ENCODE assay signal across 22 mouse cellular contexts in genomic region chr7:34892845-34893244, GRCm38 (mm10). TPM values are rescaled to one million over a fixed set of nuclear protein-coding genes. Genes with fewer than 3 reads are reported as not detected.
DNase-seq lines count a peak whose midpoint lies in the region; ATAC-seq and TF ChIP-seq lines count a peak whose summit lies in the region.
"Had no signal": no experiment of that assay in that cellular context is flagged by ENCODE, and none has a peak within 500 bp of the region (broad histone marks: within the 10 kb centered on the region; RNA-seq: fewer than 3 reads in every experiment).

No protein-coding gene starts in this region.

- H3K4me3 ChIP-seq in forebrain, postnatal 0 days (ENCODE audit: low read depth, low read length), result no peak overlapping the region
- no peak overlapping the region for H3K4me3 ChIP-seq in forebrain, embryonic 11.5 days (ENCODE audit: low read depth, low read length)
- no peak overlapping the region for H3K4me3 ChIP-seq in midbrain, embryonic 11.5 days (ENCODE audit: low read depth, low read length)
- H3K4me3 ChIP-seq in midbrain, embryonic 10.5 days, result no peak overlapping the region
- no peak overlapping the region for H3K4me3 ChIP-seq in kidney, embryonic 15.5 days (replicated peaks)
- H3K4me3 ChIP-seq: forebrain, embryonic 10.5 days; heart, embryonic 12.5 days; heart, embryonic 15.5 days; hindbrain, embryonic 12.5 days; hindbrain, embryonic 15.5 days had no signal

- H3K27me3 ChIP-seq in forebrain, postnatal 0 days (ENCODE audit: insufficient read depth, low read length), result no peaks in the 10 kb centered on the region
- no peaks in the 10 kb centered on the region for H3K27me3 ChIP-seq in forebrain, embryonic 11.5 days (ENCODE audit: control insufficient read depth, insufficient read depth, low read length)
- no peaks in the 10 kb centered on the region for H3K27me3 ChIP-seq in midbrain, embryonic 11.5 days (ENCODE audit: control insufficient read depth, insufficient read depth, low read length)
- no peaks in the 10 kb centered on the region for H3K27me3 ChIP-seq in midbrain, embryonic 10.5 days (ENCODE audit: low read depth, poor library complexity, severe bottlenecking)
- H3K27me3 ChIP-seq in kidney, embryonic 15.5 days, result no peaks in the 10 kb centered on the region
- H3K27me3 ChIP-seq: heart, embryonic 12.5 days; heart, embryonic 15.5 days; hindbrain, embryonic 12.5 days; hindbrain, embryonic 15.5 days had no signal

- H3K4me1 ChIP-seq in forebrain, postnatal 0 days (ENCODE audit: insufficient read depth), result 0 out of 2 replicates have a peak, but pooled peaks cover 3% of the 10 kb centered on the region
- H3K4me1 ChIP-seq in forebrain, embryonic 11.5 days (replicated peaks; ENCODE audit: control insufficient read depth, insufficient read depth, low read length), result no peaks in the 10 kb centered on the region; the same call in 1 of the 2 replicates
- H3K4me1 ChIP-seq in midbrain, embryonic 11.5 days (ENCODE audit: control insufficient read depth, insufficient read depth, low read length), result peaks cover 3% of the 10 kb centered on the region; the same call in 1 of the 2 replicates
- peaks cover 21% of the 10 kb centered on the region for H3K4me1 ChIP-seq in midbrain, embryonic 10.5 days
- H3K4me1 ChIP-seq in kidney, embryonic 15.5 days, result peaks cover 11% of the 10 kb centered on the region

- no peaks in the 10 kb centered on the region for H3K36me3 ChIP-seq in forebrain, postnatal 0 days (ENCODE audit: insufficient read depth)
- no peaks in the 10 kb centered on the region for H3K36me3 ChIP-seq in forebrain, embryonic 11.5 days (ENCODE audit: control insufficient read depth, insufficient read depth, low read length)
- no peaks in the 10 kb centered on the region for H3K36me3 ChIP-seq in midbrain, embryonic 11.5 days (ENCODE audit: control insufficient read depth, insufficient read depth, low read length)
- H3K36me3 ChIP-seq in midbrain, embryonic 10.5 days, result no peaks in the 10 kb centered on the region
- no peaks in the 10 kb centered on the region for H3K36me3 ChIP-seq in kidney, embryonic 15.5 days
- H3K36me3 ChIP-seq: forebrain, embryonic 10.5 days; heart, embryonic 12.5 days; heart, embryonic 15.5 days; hindbrain, embryonic 12.5 days; hindbrain, embryonic 15.5 days had no signal

- H3K9ac ChIP-seq in forebrain, postnatal 0 days, result no peak overlapping the region
- no peak overlapping the region for H3K9ac ChIP-seq in forebrain, embryonic 11.5 days (ENCODE audit: low read length)
- no peak overlapping the region for H3K9ac ChIP-seq in midbrain, embryonic 11.5 days (ENCODE audit: low read length)
- H3K9ac ChIP-seq in kidney, embryonic 15.5 days, result no peak overlapping the region
- H3K9ac ChIP-seq: heart, embryonic 12.5 days; heart, embryonic 15.5 days; hindbrain, embryonic 12.5 days; hindbrain, embryonic 15.5 days had no signal

- WGBS in forebrain, postnatal 0 days, result 97% methylated on average over 1 of the region's 1 CpGs
- WGBS in forebrain, embryonic 11.5 days, result 90% methylated on average over 1 of the region's 1 CpGs
- 100% methylated on average over 1 of the region's 1 CpGs for WGBS in midbrain, embryonic 11.5 days
- 85% methylated on average over 1 of the region's 1 CpGs for WGBS in midbrain, embryonic 10.5 days
- 86% methylated on average over 1 of the region's 1 CpGs for WGBS in kidney, embryonic 15.5 days

- H3K27ac ChIP-seq in forebrain, postnatal 0 days (ENCODE audit: low read depth, low read length), result no peak overlapping the region
- no peak overlapping the region for H3K27ac ChIP-seq in forebrain, embryonic 11.5 days (ENCODE audit: low read depth, low read length)
- H3K27ac ChIP-seq in midbrain, embryonic 11.5 days (ENCODE audit: low read depth, low read length), result no peak overlapping the region
- H3K27ac ChIP-seq in midbrain, embryonic 10.5 days (replicated peaks), result no peak overlapping the region
- no peak overlapping the region for H3K27ac ChIP-seq in kidney, embryonic 15.5 days
- H3K27ac ChIP-seq: forebrain, embryonic 10.5 days; heart, embryonic 15.5 days; hindbrain, embryonic 12.5 days; hindbrain, embryonic 15.5 days had no signal

- no peaks in the 10 kb centered on the region for H3K9me3 ChIP-seq in forebrain, postnatal 0 days (ENCODE audit: low read length)
- no peaks in the 10 kb centered on the region for H3K9me3 ChIP-seq in forebrain, embryonic 11.5 days (ENCODE audit: control insufficient read depth, low read length)
- H3K9me3 ChIP-seq in midbrain, embryonic 11.5 days (ENCODE audit: control insufficient read depth, low read length), result no peaks in the 10 kb centered on the region
- peaks cover 4% of the 10 kb centered on the region; the same call in 1 of the 2 replicates for H3K9me3 ChIP-seq in midbrain, embryonic 10.5 days (replicated peaks)
- H3K9me3 ChIP-seq in kidney, embryonic 15.5 days (replicated peaks), result no peaks in the 10 kb centered on the region
- H3K9me3 ChIP-seq: heart, embryonic 15.5 days; hindbrain, embryonic 15.5 days had no signal

- TF ChIP-seq CTCF in forebrain, postnatal 0 days (IDR thresholded peaks at IDR 0.05; ENCODE audit: low read depth), result 0 out of 2 replicates have a peak, but pooled peaks have one; percentile 3

- no peak for ATAC-seq in forebrain, postnatal 0 days
- no peak for ATAC-seq in forebrain, embryonic 11.5 days (replicated peaks; ENCODE audit: low FRiP score)
- ATAC-seq in midbrain, embryonic 11.5 days (ENCODE audit: low FRiP score), result no peak
- ATAC-seq in kidney, embryonic 15.5 days (replicated peaks; ENCODE audit: low FRiP score), result no peak
- ATAC-seq: forebrain, embryonic 14.5 days had no signal

- H3K4me2 ChIP-seq in forebrain, postnatal 0 days (ENCODE audit: low read depth), result no peak overlapping the region
- no peak overlapping the region for H3K4me2 ChIP-seq in forebrain, embryonic 11.5 days (ENCODE audit: low read depth, low read length, severe bottlenecking)
- H3K4me2 ChIP-seq in midbrain, embryonic 11.5 days, result no peak overlapping the region
- H3K4me2 ChIP-seq in kidney, embryonic 15.5 days, result no peak overlapping the region
- H3K4me2 ChIP-seq: heart, embryonic 12.5 days; heart, embryonic 15.5 days; hindbrain, embryonic 12.5 days; hindbrain, embryonic 15.5 days had no signal

- no peak for DNase-seq in forebrain, postnatal 0 days
- DNase-seq in forebrain, embryonic 11.5 days (ENCODE audit: low spot score), result no peak
- peak; percentile 1 for DNase-seq in midbrain, embryonic 11.5 days (ENCODE audit: low spot score, missing footprints)
- DNase-seq in midbrain, embryonic 10.5 days (ENCODE audit: low spot score), result no peak
- DNase-seq in R1 (ENCODE audit: low read depth, low spot score), result peak; percentile 71
- DNase-seq in urinary bladder, postnatal 14 days (ENCODE audit: low spot score), result no peak
- DNase-seq: adrenal gland, postnatal 10 days; adrenal gland, postnatal 36 days; cerebellum, adult 18-20 months; cerebellum, adult 9-10 months; cerebellum, postnatal 14 days; gastrocnemius, postnatal 25 days; heart, adult 18-20 months; heart, postnatal 10 days; heart, postnatal 36 days had no signal

RNA-seq across cellular contexts. Expression of gene Pepd, which starts 19.3 kb away (rescaled TPM):
- total RNA-seq in forebrain, postnatal 0 days (2014; rRNA removed), result 41.2 and 52.3 TPM in 2 replicates
- polyA plus RNA-seq in forebrain, postnatal 0 days (2015; fragmentation: Nextera tagmentation; extraction: Ambion mirVana), result 56.7 and 60.4 TPM in 2 replicates
- 58.4 and 65.5 TPM in 2 replicates for polyA plus RNA-seq in forebrain, embryonic 11.5 days (2014; fragmentation: Nextera tagmentation; extraction: Ambion mirVana)
- 64.9 and 67.3 TPM in 2 replicates for polyA plus RNA-seq in midbrain, embryonic 11.5 days (2014; fragmentation: Nextera tagmentation; extraction: Ambion mirVana)
- polyA plus RNA-seq in midbrain, embryonic 10.5 days (2016; fragmentation: Nextera tagmentation; extraction: Ambion mirVana), result 73.7 and 73.9 TPM in 2 replicates
- polyA plus RNA-seq in kidney, embryonic 15.5 days (2015; fragmentation: Nextera tagmentation; extraction: Ambion mirVana), result 115 and 117 TPM in 2 replicates

Comparison
In these comparisons a context has a peak if more than half of its experiments do, and no peak if none do; other contexts are left out.
1. DNase-seq: peak in midbrain, embryonic 11.5 days (single experiment) and R1 (single experiment); none in forebrain, postnatal 0 days (single experiment), forebrain, embryonic 11.5 days (single experiment), midbrain, embryonic 10.5 days (single experiment) and urinary bladder, postnatal 14 days (single experiment).